Mouse (Mus musculus) heart, postnatal 0 days (tissue): ENCODE results near the gene Phf5a.

Source experiments
- CTCF ChIP-seq: IDR thresholded peaks from 2 replicates; pipeline ENCODE4 v1.5.1; 2016; ENCODE audit warnings: antibody characterized with exemption, control low read depth, low read depth
- EP300 ChIP-seq: IDR thresholded peaks from 2 replicates; pipeline ENCODE4 v1.6.1; 2016; ENCODE audit warnings: antibody characterized with exemption, low read depth

- TF ChIP-seq CTCF, result no peak
- TF ChIP-seq EP300, result no peak
Observed at GRCm38 (mm10) chr15:81915663-81916062, 44.0 kb upstream of the Phf5a start.
